Mouse (Mus musculus) liver, embryonic 13.5 days (tissue): ENCODE measurements around the gene Gpr75. TPM values are rescaled to one million over a fixed set of nuclear protein-coding genes. Genes with fewer than 3 reads are reported as not detected.
A peak's percentile ranks its signal among the peaks of the same experiment; 100 is the strongest.

Experiments
- ATAC-seq: fragments of 200-750 bp; cut with Nextera tagmentation; 2 replicates; pipeline ENCODE4 v1.8.0; 2017; ENCODE audit warnings: low read depth, mild to moderate bottlenecking, moderate number of reproducible peaks, moderate library complexity
- DNase-seq: peaks from one replicate; pipeline ENCODE4 v3.0.0; 2022
- H3K27ac ChIP-seq: fragments of 300-500 bp; sonication (generic); 2 replicates; pipeline ENCODE4 v1.5.1; 2015; ENCODE audit warnings: moderate library complexity, mild to moderate bottlenecking, inconsistent platforms
- H3K27me3 ChIP-seq: fragments of 300-500 bp; sonication (generic); 2 replicates; pipeline ENCODE4 v1.6.1; 2015; ENCODE audit warnings: mild to moderate bottlenecking, inconsistent platforms
- H3K36me3 ChIP-seq: fragments of 300-500 bp; sonication (generic); 2 replicates; pipeline ENCODE4 v1.6.1; 2015; ENCODE audit warnings: mild to moderate bottlenecking, inconsistent platforms
- H3K4me1 ChIP-seq: fragments of 300-500 bp; sonication (generic); replicated peaks from 2 replicates; pipeline ENCODE4 v1.6.1; 2015; ENCODE audit warnings: inconsistent platforms
- H3K4me2 ChIP-seq: fragments of 300-500 bp; sonication (generic); 2 replicates; pipeline ENCODE4 v1.6.1; 2015; ENCODE audit warnings: inconsistent platforms, mild to moderate bottlenecking, moderate library complexity
- H3K4me3 ChIP-seq: fragments of 300-500 bp; sonication (generic); replicated peaks from 2 replicates; pipeline ENCODE4 v1.5.1; 2015; ENCODE audit warnings: mild to moderate bottlenecking, inconsistent platforms
- H3K9ac ChIP-seq: fragments of 300-500 bp; sonication (generic); 2 replicates; pipeline ENCODE4 v1.6.1; 2015; ENCODE audit warnings: mild to moderate bottlenecking, inconsistent platforms
- H3K9me3 ChIP-seq: fragments of 300-500 bp; sonication (generic); replicated peaks from 2 replicates; pipeline ENCODE4 v1.6.1; 2016; ENCODE audit warnings: inconsistent platforms
- WGBS: fragments of 180-500 bp; shearing (Covaris S2); methylation state at CpG from one replicate; pipeline ENCODE4 v1.1.7; 2015; ENCODE audit not compliant: insufficient replicate concordance; 5-methylcytosine and 5-hydroxymethylcytosine counted together
- polyA plus RNA-seq: library from polyadenylated mRNA; unstranded; fragments of >200 nt; fragmentation: Nextera tagmentation; extraction: Ambion mirVana; gene quantifications from 2 replicates; pipeline ENCODE4 v1.2.1, GENCODE M21; 2015

Gpr75 gene
- polyA plus RNA-seq = 0.03 TPM in 1 of 2 replicates, not detected in the other

DNA sequence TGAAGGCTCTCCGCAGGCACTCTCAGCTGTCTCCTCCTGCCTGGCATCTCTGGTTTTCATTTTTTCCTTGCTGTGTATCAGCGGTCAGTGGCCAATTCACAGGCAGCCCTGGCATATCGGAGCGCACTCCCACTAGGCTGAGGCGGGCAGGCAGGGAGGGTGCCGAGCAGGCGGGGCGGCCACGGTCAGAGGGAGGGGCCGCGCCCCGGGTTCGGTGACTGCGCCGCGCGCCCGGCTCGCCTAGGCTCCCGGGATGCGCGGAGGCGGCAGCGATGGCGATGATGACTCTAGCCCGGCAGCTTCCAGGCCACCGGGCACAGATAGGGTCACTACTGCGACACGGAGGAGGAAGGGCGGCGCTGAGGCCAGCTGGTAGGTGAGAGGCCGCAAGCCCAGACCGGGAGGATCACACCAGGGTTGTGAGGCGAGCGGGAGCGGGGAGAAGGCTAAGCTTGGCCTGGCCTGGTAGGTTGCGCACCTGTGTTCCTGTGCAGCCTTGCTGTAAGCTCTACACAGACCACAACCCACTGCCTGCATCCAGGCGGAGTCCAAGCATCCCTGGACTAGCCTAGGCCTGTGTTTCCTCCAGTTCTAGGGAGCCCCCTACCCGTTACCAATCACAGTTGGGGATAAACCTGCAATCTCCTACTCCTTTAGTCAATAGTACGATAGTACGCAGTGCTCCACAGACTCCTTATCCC, at the start of gene Gpr75, which contains the start of gene Asb3:
Gene Gpr75, plus strand, starts transcription at position 188 of the 701 bp plus-strand sequence.
Gene Asb3, plus strand, starts transcription at position 246 of the 701 bp plus-strand sequence.
- Histone ChIP-seq H3K9ac (no peak within 1 kb of the TSS), H3K4me1 (peaks cover 8% of the 10 kb centered on the region), H3K9me3 (no peaks in the 10 kb centered on the region), H3K4me2 (peak within 1 kb of the TSS; percentile 65), H3K4me3 (peak within 1 kb of the TSS; percentile 47), H3K27me3 (peaks cover 19% of the 10 kb centered on the region), H3K27ac (no peak within 1 kb of the TSS), H3K36me3 (no peaks in the 10 kb centered on the region)
- DNase-seq = peak; percentile 10
- ATAC-seq = peak; percentile 86
- WGBS = 8% methylated on average over 41 of the region's 41 CpGs

DNA sequence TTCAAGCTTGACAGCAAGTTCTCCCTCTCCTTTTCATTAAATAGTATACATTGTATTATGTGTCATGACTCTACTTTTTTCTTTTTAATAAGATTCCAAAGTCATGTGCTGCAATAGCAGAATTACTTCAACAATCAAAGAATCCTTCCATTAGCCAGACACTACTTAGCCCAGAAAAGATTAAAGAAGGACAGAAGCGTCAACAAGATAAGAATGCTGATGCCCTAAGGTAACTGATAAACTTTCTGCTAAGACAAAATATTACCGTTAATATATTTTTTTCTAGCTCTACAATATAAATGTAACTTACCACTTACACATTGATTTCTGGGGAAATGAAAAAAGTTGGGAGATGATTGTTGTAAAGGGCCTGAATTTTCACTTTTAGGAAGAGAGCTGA, 46.4 kb upstream of the Gpr75 start:
- H3K27me3 ChIP-seq = no peaks in the 10 kb centered on the region
- H3K9ac ChIP-seq = no peak overlapping the region
- no peak overlapping the region for H3K4me3 ChIP-seq
- ATAC-seq (no peak), DNase-seq (no peak)
- H3K4me2 ChIP-seq = no peak overlapping the region
- no peak overlapping the region for H3K27ac ChIP-seq
- no peaks in the 10 kb centered on the region for H3K9me3 ChIP-seq
- H3K4me1 ChIP-seq = no peaks in the 10 kb centered on the region
- peaks cover 38% of the 10 kb centered on the region for H3K36me3 ChIP-seq
- 63% methylated on average over 2 of the region's 2 CpGs for WGBS

DNA sequence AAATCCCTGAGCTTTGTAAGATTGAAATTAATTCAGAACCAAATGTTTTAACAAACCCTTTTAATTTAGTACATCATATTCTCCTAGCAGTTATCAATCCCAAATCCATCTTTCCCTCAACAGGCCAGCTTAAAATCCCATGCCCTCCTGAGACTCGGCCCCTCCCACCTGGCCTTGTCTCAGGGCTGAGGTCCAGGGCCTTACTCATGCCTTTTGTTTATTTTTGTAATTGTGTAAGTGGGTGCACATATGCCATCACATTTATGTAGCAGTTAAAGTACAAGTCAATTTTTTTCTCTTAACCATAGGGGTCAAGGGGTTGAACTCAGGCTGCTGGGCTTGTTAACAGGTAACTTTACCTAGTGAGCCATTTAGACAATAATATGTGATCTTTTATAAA, 40.8 kb upstream of the Gpr75 start:
- DNase-seq = no peak
- no peak overlapping the region for H3K27ac ChIP-seq
- 82% methylated on average over 1 of the region's 1 CpGs for WGBS
- H3K36me3 ChIP-seq = peaks cover 40% of the 10 kb centered on the region
- no peaks in the 10 kb centered on the region for H3K27me3 ChIP-seq
- H3K4me1 ChIP-seq = no peaks in the 10 kb centered on the region
- no peak overlapping the region for H3K9ac ChIP-seq
- no peak overlapping the region for H3K4me2 ChIP-seq
- ATAC-seq = no peak
- no peak overlapping the region for H3K4me3 ChIP-seq
- no peaks in the 10 kb centered on the region for H3K9me3 ChIP-seq

DNA sequence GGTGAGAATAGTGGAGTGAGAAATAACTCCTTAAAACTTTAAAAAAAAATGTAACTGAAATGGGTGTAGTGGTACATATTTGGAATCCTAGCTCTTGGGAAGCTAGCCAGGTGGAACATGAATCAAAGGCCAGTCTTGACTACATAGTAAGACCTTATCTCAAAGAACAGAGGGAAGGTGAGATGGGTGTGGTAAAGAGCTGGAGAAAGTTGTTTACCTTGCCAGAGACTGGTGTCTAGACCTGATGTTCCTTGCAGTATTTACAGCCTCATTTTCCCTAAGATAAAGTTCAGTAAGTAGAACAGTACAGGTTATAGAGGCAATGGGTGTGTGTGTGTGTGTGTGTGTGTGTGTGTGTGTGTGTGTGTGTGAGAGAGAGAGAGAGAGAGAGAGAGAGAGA, 12.7 kb upstream of the Gpr75 start:
- Histone ChIP-seq H3K27me3 (no peaks in the 10 kb centered on the region), H3K9ac (no peak overlapping the region), H3K9me3 (no peaks in the 10 kb centered on the region), H3K4me1 (peaks cover 3% of the 10 kb centered on the region; the same call in 1 of the 2 replicates), H3K4me2 (no peak overlapping the region), H3K27ac (no peak overlapping the region), H3K4me3 (no peak overlapping the region), H3K36me3 (peaks cover 34% of the 10 kb centered on the region)
- no peak for DNase-seq
- ATAC-seq = no peak

DNA sequence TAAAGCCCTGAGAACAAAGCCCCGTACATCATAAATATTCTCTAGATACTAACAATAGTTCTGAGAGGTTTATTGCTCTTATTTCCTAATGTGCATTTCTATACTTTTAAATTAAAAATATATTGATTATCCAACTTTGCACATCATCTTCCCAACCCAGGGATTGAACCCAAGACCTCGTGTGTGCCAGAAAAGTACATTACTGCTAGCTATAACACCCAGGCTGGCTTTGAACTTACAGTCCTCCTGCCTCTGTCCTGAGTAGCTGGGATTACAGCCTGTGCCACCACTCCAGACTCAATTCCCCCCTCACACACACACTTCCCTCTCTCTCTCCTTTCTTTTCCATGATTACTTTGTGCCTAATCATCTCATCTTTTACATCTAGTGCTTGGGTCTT, 3.0 kb downstream of the Gpr75 start:
- no peaks in the 10 kb centered on the region for H3K9me3 ChIP-seq
- H3K9ac ChIP-seq = no peak overlapping the region
- H3K27ac ChIP-seq = no peak overlapping the region
- ATAC-seq = no peak
- no peak for DNase-seq
- H3K36me3 ChIP-seq = no peaks in the 10 kb centered on the region
- WGBS = 79% methylated on average over 2 of the region's 2 CpGs
- no peak overlapping the region for H3K4me2 ChIP-seq
- H3K4me1 ChIP-seq = peaks cover 8% of the 10 kb centered on the region
- H3K27me3 ChIP-seq = peaks cover 19% of the 10 kb centered on the region
- no peak overlapping the region for H3K4me3 ChIP-seq

DNA sequence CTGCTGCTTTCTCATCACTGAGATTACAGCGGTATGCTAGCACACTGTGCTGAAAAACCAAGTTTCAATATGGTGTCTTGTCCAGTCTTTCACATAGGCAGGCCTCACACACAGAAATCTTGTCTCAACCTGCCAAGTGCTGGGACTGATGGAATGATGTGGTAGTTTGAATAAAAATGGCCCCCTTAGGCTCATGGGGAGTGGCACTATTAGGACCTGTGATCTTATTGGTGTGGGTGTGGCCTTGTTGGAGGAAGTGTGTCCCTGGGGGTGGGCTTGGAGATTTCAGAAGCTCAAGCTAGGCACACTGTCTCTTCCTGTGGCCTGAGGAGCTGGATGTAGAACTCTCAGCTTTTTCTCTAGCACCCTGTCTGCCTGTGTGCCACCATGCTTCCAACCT, 11.0 kb downstream of the Gpr75 start:
- 76% methylated on average over 1 of the region's 1 CpGs for WGBS
- DNase-seq (no peak), ATAC-seq (no peak)
- Histone ChIP-seq H3K4me2 (no peak overlapping the region), H3K4me3 (no peak overlapping the region), H3K9ac (no peak overlapping the region), H3K27ac (no peak overlapping the region), H3K4me1 (no peaks in the 10 kb centered on the region), H3K36me3 (no peaks in the 10 kb centered on the region), H3K9me3 (no peaks in the 10 kb centered on the region), H3K27me3 (no peaks in the 10 kb centered on the region)

DNA sequence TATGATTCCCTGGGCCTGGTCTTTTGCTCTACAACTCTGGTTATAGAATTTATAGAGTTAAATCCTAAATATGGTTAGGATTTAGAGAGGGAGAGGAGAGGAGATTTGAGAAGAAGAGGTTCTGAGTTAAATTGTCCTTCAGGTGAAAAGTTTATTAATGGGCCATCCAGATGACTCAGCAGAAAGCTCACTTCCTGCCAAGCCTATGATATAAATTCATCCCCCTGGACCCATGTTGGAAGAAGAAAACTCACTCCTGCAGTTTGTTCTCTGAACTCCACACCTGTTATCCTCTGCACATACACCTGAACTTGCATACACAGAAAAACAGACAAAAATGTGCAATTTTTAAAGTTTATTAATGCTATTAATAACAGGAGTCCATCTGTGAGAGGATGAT, 14.2 kb downstream of the Gpr75 start:
- Histone ChIP-seq H3K27me3 (no peaks in the 10 kb centered on the region), H3K4me1 (no peaks in the 10 kb centered on the region), H3K4me2 (no peak overlapping the region), H3K4me3 (no peak overlapping the region), H3K27ac (no peak overlapping the region), H3K9me3 (no peaks in the 10 kb centered on the region), H3K9ac (no peak overlapping the region), H3K36me3 (no peaks in the 10 kb centered on the region)
- ATAC-seq = no peak
- DNase-seq = no peak

DNA sequence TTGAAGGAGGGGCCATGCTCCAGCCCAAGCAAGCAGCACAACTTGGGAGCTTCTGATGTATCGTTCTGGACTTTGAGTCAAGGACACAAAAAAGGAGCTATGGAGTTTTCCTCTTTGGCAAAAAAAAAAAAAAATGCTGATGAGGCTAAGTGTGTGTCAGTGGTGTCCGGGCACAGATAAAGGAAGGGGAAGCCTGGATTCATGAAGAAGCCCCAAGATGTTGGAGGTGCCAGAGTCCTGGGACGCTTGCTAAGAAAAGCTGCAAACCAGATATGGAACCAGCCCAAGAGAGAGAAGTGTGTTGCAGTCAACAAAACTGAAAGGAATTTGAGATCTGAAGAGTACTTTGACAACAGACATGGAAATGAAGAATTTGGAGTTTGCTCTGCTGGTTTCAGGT, 27.2 kb downstream of the Gpr75 start:
- DNase-seq = no peak
- H3K4me1 ChIP-seq = no peaks in the 10 kb centered on the region
- H3K4me2 ChIP-seq = no peak overlapping the region
- H3K27me3 ChIP-seq = no peaks in the 10 kb centered on the region
- no peak for ATAC-seq
- H3K36me3 ChIP-seq = no peaks in the 10 kb centered on the region
- 68% methylated on average over 3 of the region's 3 CpGs for WGBS
- H3K27ac ChIP-seq = no peak overlapping the region
- H3K9me3 ChIP-seq = no peaks in the 10 kb centered on the region
- no peak overlapping the region for H3K4me3 ChIP-seq
- H3K9ac ChIP-seq = no peak overlapping the region

DNA sequence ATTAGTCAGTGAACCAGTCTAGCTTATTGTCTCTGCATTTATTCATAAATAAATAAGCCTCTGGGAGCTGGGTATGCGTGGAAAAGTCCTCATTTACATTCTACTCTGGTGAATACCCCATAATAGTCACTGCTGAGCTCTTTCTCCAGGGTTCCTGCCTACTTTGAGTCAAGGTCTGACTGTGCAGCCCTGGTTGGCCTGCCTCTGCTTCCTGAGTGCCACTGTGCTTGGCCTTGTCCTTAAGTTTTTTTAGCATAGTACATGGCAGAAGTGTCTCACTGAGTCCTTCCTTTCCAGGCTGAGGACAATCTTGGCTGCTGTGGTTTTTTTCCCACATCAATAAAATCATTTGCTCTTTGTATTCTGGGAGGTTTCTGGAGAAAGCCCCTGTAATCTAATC, 35.5 kb downstream of the Gpr75 start:
- Histone ChIP-seq H3K4me3 (no peak overlapping the region), H3K36me3 (peaks cover 5% of the 10 kb centered on the region; the same call in 1 of the 2 replicates), H3K27ac (no peak overlapping the region), H3K9me3 (no peaks in the 10 kb centered on the region), H3K27me3 (no peaks in the 10 kb centered on the region), H3K9ac (no peak overlapping the region), H3K4me2 (no peak overlapping the region), H3K4me1 (no peaks in the 10 kb centered on the region)
- no peak for DNase-seq
- no peak for ATAC-seq
- 56% methylated on average over 1 of the region's 1 CpGs for WGBS

DNA sequence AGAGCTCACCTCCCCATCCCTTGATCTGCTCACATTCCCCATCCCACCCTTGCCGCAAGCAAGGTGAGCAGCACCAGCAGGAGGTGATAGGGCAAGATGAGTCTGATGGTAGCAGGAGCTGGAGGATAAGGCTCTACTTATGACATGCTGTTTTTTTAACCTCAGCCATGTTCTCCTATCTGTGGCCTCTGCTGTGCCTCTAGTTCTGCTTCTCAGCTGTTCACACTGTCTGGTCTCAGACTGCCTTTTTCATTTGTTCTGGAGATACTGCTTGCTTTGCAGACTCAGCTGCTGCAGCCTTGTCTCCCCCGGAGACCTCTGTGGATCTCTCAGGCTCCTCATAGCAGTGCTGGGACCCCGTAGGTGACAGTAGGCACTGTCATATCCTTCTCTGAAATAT, 38.1 kb downstream of the Gpr75 start:
- Histone ChIP-seq H3K4me3 (no peak overlapping the region), H3K4me2 (no peak overlapping the region), H3K4me1 (peaks cover 4% of the 10 kb centered on the region; the same call in 1 of the 2 replicates), H3K36me3 (peaks cover 5% of the 10 kb centered on the region; the same call in 1 of the 2 replicates), H3K9me3 (no peaks in the 10 kb centered on the region), H3K9ac (no peak overlapping the region), H3K27ac (no peak overlapping the region), H3K27me3 (no peaks in the 10 kb centered on the region)
- DNase-seq (no peak), ATAC-seq (no peak)
- 88% methylated on average over 3 of the region's 3 CpGs for WGBS

DNA sequence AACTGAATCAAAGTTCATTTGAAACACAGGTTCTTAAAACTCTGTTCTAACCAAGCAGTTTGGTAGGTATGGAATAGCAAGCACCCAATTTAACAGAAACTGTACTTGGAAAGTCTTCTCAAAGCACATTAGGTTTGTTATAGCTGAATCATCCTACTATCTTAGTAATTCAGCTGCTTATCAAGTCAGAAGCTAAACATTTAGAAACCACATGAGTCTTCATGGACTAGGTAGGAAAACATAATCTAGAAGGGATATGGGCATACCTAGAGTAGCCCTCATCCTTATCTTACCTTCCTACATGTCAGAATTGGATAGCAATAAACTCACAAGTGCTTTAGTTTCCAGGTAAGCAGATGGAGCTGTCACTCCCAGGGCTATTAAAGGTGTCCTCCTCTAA, 42.9 kb downstream of the Gpr75 start:
- Histone ChIP-seq H3K27ac (no peak overlapping the region), H3K9ac (no peak overlapping the region), H3K27me3 (no peaks in the 10 kb centered on the region), H3K4me1 (peaks cover 8% of the 10 kb centered on the region; the same call in 1 of the 2 replicates), H3K9me3 (no peaks in the 10 kb centered on the region), H3K4me2 (no peak overlapping the region), H3K4me3 (no peak overlapping the region), H3K36me3 (peaks cover 21% of the 10 kb centered on the region)
- ATAC-seq = peak; percentile 77; the same call in 1 of the 2 replicates
- no peak for DNase-seq

DNA sequence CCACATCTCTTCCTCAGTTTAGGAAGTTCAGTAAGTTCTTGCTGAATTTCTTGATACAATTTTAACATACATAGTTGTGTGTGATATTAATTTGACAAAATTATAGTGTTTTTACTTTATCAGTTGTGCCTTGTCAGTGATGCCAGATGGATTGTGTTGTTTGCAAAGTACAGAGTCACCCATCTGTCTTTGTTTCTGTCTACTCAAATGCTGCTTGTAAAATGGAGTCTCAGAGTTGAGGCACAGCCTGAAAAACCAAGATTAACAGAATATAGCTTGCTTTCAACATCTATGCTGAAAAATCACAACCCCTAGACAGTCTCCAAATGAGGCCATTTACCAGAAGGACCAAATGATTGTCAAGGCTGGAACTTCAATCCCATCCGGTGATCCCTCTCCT, 43.3 kb downstream of the Gpr75 start:
- Histone ChIP-seq H3K9me3 (no peaks in the 10 kb centered on the region), H3K4me2 (no peak overlapping the region), H3K36me3 (peaks cover 21% of the 10 kb centered on the region), H3K9ac (no peak overlapping the region), H3K27ac (no peak overlapping the region), H3K4me3 (no peak overlapping the region), H3K4me1 (peaks cover 8% of the 10 kb centered on the region; the same call in 1 of the 2 replicates), H3K27me3 (no peaks in the 10 kb centered on the region)
- 90% methylated on average over 1 of the region's 1 CpGs for WGBS
- no peak for DNase-seq
- ATAC-seq = no peak
